Mouse (Mus musculus): ENCODE data around the gene Gm2026. TPM values are rescaled to one million over a fixed set of nuclear protein-coding genes. Genes with fewer than 3 reads are reported as not detected.
"Not testable (repeated sequence)": the region's sequence is repeated elsewhere in the genome, so short reads cannot be mapped to it uniquely, and the experiment has no call there.

Gm2026 gene
- 10 to 100 TPM; 15.0 to 15.2 TPM for total RNA-seq (2021)
- long read RNA-seq, experiment 1, partial matches to known transcripts, result 0 of 3 reads
- long read RNA-seq, experiment 1, other reads (novel, unspliced or antisense), result 1 of 3 reads
- long read RNA-seq, experiment 2, partial matches to known transcripts, result 0 of 2 reads
- long read RNA-seq, experiment 2, other reads (novel, unspliced or antisense), result 0 of 2 reads

DNA sequence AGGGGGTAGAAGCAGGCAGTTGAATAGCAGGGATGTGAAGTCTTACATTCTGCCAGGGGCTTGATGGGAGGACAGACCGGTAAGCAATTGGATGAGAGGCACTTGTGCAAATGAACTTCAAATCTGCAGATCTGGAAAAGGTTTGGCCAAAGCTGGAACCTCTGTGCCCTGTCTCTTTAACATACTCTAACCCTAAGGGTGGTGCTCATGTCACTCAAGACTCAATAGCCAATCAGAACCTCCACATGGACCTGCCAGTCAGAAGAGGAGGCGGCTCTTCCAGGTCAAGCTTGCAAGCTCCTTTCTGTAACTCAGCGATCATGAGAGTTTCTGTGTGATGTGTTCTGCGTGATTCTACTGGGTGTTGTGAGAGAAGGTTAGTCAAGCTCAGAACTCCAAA is at the start of gene Gm2026:
Gm2026 (plus strand) TSS at position 301 of the 400 bp plus-strand sequence.
- DNase-seq, result not testable (repeated sequence)

DNA sequence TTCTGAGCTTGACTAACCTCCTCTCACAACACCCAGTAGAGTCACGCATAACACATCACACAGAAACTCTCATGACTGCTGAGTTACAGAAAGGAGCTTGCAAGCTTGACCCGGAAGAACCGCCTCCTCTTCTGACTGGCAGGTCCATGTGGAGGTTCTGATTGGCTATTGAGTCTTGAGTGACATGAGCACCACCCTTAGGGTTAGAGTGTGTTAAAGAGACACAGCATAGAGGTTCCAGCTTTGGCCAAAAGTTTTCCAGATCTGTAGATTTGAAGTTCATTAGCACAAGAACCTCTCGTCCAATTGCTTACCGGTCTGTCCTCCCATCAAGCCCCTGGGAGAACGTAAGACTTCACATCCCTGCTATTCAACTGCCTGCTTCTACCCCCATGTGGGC is 34.1 kb upstream of the Gm2026 start, which contains the start of gene Zfp966:
Zfp966 (minus strand) TSS at position 101 of the 400 bp plus-strand sequence.
- DNase-seq, result not testable (repeated sequence)

Other genes with a start within 250 kb of the Gm2026 start
- gene Gm2007, start 223.8 kb upstream of the Gm2026 start, total RNA-seq (2021), result not detected
- gene Gm14288, start 164.2 kb upstream of the Gm2026 start, total RNA-seq (2021), result under 1 TPM in 1 of 2 experiments, not detected in 1; 0.72 TPM
- gene Gm6710, start 96.1 kb upstream of the Gm2026 start, total RNA-seq (2021), result 10 to 100 TPM in 1 of 2 experiments, 1 to 10 TPM in 1; 8.6 to 10.2 TPM
- 1 to 10 TPM; 3.5 to 4.1 TPM for gene Zfp966, start 34.2 kb upstream of the Gm2026 start, total RNA-seq (2021)
- 1 to 10 TPM; 3.8 to 4.0 TPM for gene Gm2004, start 184.5 kb downstream of the Gm2026 start, total RNA-seq (2021)